Mouse (Mus musculus): ENCODE data around the gene Sstr2. TPM values are rescaled to one million over a fixed set of nuclear protein-coding genes. Genes with fewer than 3 reads are reported as not detected.

The Sstr2 gene
- polyA plus RNA-seq, 1 experiment from 2014 or later = 0.20 TPM

GRCm38 (mm10) chr11:113666648-113667047 is 47.5 kb downstream of the Sstr2 start:
- no peak for DNase-seq (ENCODE audit: low spot score)
- peak; percentile 72 for ATAC-seq (replicated peaks; ENCODE audit: low FRiP score, low read depth)
- TF ChIP-seq CTCF (IDR thresholded peaks at IDR 0.05; ENCODE audit: low read depth) = no peak
- no peak overlapping the region for H3K4me3 ChIP-seq (replicated peaks; ENCODE audit: low read depth, low read length)
- peak overlapping the region; percentile 84 for H3K27ac ChIP-seq
- H3K9ac ChIP-seq (ENCODE audit: low read depth, low read length) = no peak overlapping the region
- H3K4me1 ChIP-seq (replicated peaks; ENCODE audit: insufficient read depth, low read length) = peaks cover 12% of the 10 kb centered on the region
- WGBS = 39% methylated on average over 10 of the region's 10 CpGs
- no peaks in the 10 kb centered on the region for H3K9me3 ChIP-seq (replicated peaks; ENCODE audit: low read length)
- H3K36me3 ChIP-seq (ENCODE audit: insufficient read depth, low read length) = peaks cover 20% of the 10 kb centered on the region; the same call in 1 of the 2 replicates
- peak overlapping the region; percentile 10; the same call in 1 of the 2 replicates for H3K4me2 ChIP-seq (ENCODE audit: low read length)
- H3K27me3 ChIP-seq (ENCODE audit: insufficient read depth, low read length) = no peaks in the 10 kb centered on the region

- Histone ChIP-seq H3K27ac (peak overlapping the region; percentile 84), H3K36me3 (ENCODE audit: insufficient read depth, low read length) (peaks cover 16% of the 10 kb centered on the region; the same call in 1 of the 2 replicates), H3K9me3 (replicated peaks; ENCODE audit: low read length) (no peaks in the 10 kb centered on the region), H3K4me2 (ENCODE audit: low read length) (peak overlapping the region; percentile 10), H3K4me3 (replicated peaks; ENCODE audit: low read depth, low read length) (no peak overlapping the region), H3K9ac (ENCODE audit: low read depth, low read length) (no peak overlapping the region), H3K4me1 (replicated peaks; ENCODE audit: insufficient read depth, low read length) (peaks cover 12% of the 10 kb centered on the region), H3K27me3 (ENCODE audit: insufficient read depth, low read length) (no peaks in the 10 kb centered on the region)
- DNase-seq (ENCODE audit: low spot score) = peak; percentile 59
- ATAC-seq (replicated peaks; ENCODE audit: low FRiP score, low read depth) = peak; percentile 88
- WGBS = 49% methylated on average over 2 of the region's 2 CpGs
- TF ChIP-seq CTCF (IDR thresholded peaks at IDR 0.05; ENCODE audit: low read depth) = no peak
Observed at GRCm38 (mm10) chr11:113667122-113667521, 48.0 kb downstream of the Sstr2 start.

- 78% methylated on average over 4 of the region's 4 CpGs for WGBS
Observed at GRCm38 (mm10) chr11:113667704-113668103, 48.6 kb downstream of the Sstr2 start.

DNA sequence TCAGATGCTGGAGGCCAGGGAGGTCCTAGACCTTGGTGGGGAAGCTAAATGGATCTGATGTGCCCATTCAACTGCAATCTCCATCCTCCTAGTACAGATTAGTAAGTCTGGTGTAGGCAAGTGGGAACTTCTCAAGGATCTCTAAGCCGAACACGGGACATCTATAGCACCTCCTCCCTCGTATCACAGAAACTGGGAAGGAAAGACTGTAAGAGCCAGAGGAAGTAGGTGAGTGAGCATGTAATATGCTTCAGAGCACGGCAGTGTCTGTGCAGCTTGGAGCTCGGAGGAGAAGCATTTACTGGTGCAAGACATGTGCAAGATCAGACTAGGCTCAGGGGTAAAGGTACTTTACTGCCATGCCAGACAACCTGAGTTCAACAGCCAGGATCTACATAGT is 49.7 kb downstream of the Sstr2 start:
- TF ChIP-seq CTCF (IDR thresholded peaks at IDR 0.05; ENCODE audit: low read depth) = no peak
- H3K4me2 ChIP-seq (ENCODE audit: low read length) = no peak overlapping the region
- H3K4me3 ChIP-seq (replicated peaks; ENCODE audit: low read depth, low read length) = no peak overlapping the region
- 72% methylated on average over 5 of the region's 5 CpGs for WGBS
- ATAC-seq (replicated peaks; ENCODE audit: low FRiP score, low read depth) (no peak), DNase-seq (ENCODE audit: low spot score) (no peak)
- H3K9ac ChIP-seq (ENCODE audit: low read depth, low read length) = no peak overlapping the region
- peak overlapping the region; percentile 84 for H3K27ac ChIP-seq
- peaks cover 12% of the 10 kb centered on the region for H3K4me1 ChIP-seq (replicated peaks; ENCODE audit: insufficient read depth, low read length)
- H3K36me3 ChIP-seq (ENCODE audit: insufficient read depth, low read length) = peaks cover 18% of the 10 kb centered on the region
- H3K9me3 ChIP-seq (replicated peaks; ENCODE audit: low read length) = no peaks in the 10 kb centered on the region
- H3K27me3 ChIP-seq (ENCODE audit: insufficient read depth, low read length) = no peaks in the 10 kb centered on the region

More at GRCm38 (mm10) chr11:113667704-113668103, 48.6 kb downstream of the Sstr2 start:
- no peak overlapping the region for H3K4me3 ChIP-seq (replicated peaks; ENCODE audit: low read depth, low read length)
- DNase-seq (ENCODE audit: low spot score) (no peak), ATAC-seq (replicated peaks; ENCODE audit: low FRiP score, low read depth) (no peak)
- no peaks in the 10 kb centered on the region for H3K27me3 ChIP-seq (ENCODE audit: insufficient read depth, low read length)
- H3K4me1 ChIP-seq (replicated peaks; ENCODE audit: insufficient read depth, low read length) = peaks cover 12% of the 10 kb centered on the region
- H3K36me3 ChIP-seq (ENCODE audit: insufficient read depth, low read length) = peaks cover 17% of the 10 kb centered on the region
- H3K27ac ChIP-seq = peak overlapping the region; percentile 84
- H3K9ac ChIP-seq (ENCODE audit: low read depth, low read length) = no peak overlapping the region
- H3K4me2 ChIP-seq (ENCODE audit: low read length) = no peak overlapping the region
- no peak for TF ChIP-seq CTCF (IDR thresholded peaks at IDR 0.05; ENCODE audit: low read depth)
- H3K9me3 ChIP-seq (replicated peaks; ENCODE audit: low read length) = no peaks in the 10 kb centered on the region

DNA sequence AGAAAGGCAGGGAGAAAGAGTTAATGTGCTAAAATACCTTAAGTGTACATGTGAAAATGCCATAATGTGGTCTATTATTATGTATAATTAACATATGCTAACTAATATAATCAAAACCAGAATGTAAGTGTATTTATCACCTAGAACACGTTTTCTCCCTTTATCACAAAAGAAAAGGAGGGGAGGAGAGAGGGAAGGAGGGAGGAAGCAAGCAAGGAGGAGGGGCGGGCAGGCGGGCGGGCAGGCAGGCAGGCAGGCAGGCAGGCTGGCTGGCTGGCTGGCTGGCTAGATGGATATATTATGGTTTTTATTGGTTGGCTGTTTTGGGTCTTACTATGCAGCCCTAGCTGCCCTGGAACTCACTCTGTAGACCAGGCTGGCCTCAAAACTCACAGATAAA is 50.6 kb downstream of the Sstr2 start:
- H3K27me3 ChIP-seq (ENCODE audit: insufficient read depth, low read length) = no peaks in the 10 kb centered on the region
- DNase-seq (ENCODE audit: low spot score) (no peak), ATAC-seq (replicated peaks; ENCODE audit: low FRiP score, low read depth) (no peak)
- peaks cover 17% of the 10 kb centered on the region; the same call in 1 of the 2 replicates for H3K36me3 ChIP-seq (ENCODE audit: insufficient read depth, low read length)
- H3K4me1 ChIP-seq (replicated peaks; ENCODE audit: insufficient read depth, low read length) = peaks cover 12% of the 10 kb centered on the region
- 61% methylated on average over 4 of the region's 4 CpGs for WGBS
- H3K27ac ChIP-seq = no peak overlapping the region
- TF ChIP-seq CTCF (IDR thresholded peaks at IDR 0.05; ENCODE audit: low read depth) = no peak
- no peak overlapping the region for H3K4me3 ChIP-seq (replicated peaks; ENCODE audit: low read depth, low read length)
- no peak overlapping the region for H3K9ac ChIP-seq (ENCODE audit: low read depth, low read length)
- no peaks in the 10 kb centered on the region for H3K9me3 ChIP-seq (replicated peaks; ENCODE audit: low read length)
- no peak overlapping the region for H3K4me2 ChIP-seq (ENCODE audit: low read length)

DNA sequence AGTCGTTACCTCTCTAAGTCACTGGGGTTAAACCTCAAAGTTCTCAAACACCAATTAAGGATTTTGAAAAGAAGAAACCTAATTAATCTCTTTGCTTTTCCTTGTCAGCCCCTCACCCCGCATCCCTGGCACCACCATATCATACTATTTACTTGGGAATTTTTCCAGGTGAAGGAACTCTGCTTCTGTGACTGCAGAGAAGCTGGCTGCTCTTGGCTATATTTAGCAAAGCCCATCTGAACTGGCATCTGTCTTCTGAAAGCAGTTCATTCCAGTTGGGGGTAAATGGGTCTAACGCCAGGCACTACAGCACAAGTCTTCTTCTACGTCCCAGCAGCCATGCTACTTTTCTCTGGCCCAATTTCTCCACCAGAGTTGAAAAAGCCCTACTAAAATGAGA is 54.5 kb downstream of the Sstr2 start:
- Histone ChIP-seq H3K4me2 (ENCODE audit: low read length) (no peak overlapping the region), H3K27ac (no peak overlapping the region), H3K36me3 (ENCODE audit: insufficient read depth, low read length) (peaks cover 31% of the 10 kb centered on the region), H3K4me1 (replicated peaks; ENCODE audit: insufficient read depth, low read length) (peaks cover 1% of the 10 kb centered on the region; the same call in 1 of the 2 replicates), H3K9me3 (replicated peaks; ENCODE audit: low read length) (no peaks in the 10 kb centered on the region), H3K4me3 (replicated peaks; ENCODE audit: low read depth, low read length) (no peak overlapping the region), H3K9ac (ENCODE audit: low read depth, low read length) (0 out of 2 replicates have a peak overlapping the region, but pooled peaks have one; percentile 4), H3K27me3 (ENCODE audit: insufficient read depth, low read length) (no peaks in the 10 kb centered on the region)
- no peak for ATAC-seq (replicated peaks; ENCODE audit: low FRiP score, low read depth)
- TF ChIP-seq CTCF (IDR thresholded peaks at IDR 0.05; ENCODE audit: low read depth) = no peak
- WGBS = 87% methylated on average over 4 of the region's 4 CpGs
- no peak for DNase-seq (ENCODE audit: low spot score)

DNA sequence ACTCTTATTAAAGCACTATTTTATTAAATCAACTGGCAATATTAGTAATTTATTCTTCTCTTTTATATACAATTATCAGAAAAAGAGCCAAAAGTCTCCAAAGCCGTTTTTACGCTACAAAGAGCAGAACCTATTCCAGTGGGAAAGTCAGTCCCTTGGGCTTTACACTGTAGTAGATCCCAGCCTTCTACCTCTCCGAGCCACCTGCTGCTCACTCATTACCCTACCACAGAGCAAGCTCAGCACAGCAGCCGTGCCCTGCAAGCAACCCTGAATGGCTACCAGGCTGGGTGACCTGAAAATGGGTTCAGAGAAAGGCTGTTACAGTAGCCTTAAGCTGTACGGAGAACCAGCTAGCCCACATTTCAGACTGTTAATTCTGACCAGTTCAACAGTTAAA is 55.5 kb downstream of the Sstr2 start:
- Histone ChIP-seq H3K27me3 (ENCODE audit: insufficient read depth, low read length) (no peaks in the 10 kb centered on the region), H3K4me1 (replicated peaks; ENCODE audit: insufficient read depth, low read length) (no peaks in the 10 kb centered on the region), H3K4me2 (ENCODE audit: low read length) (no peak overlapping the region), H3K9ac (ENCODE audit: low read depth, low read length) (no peak overlapping the region), H3K27ac (no peak overlapping the region), H3K4me3 (replicated peaks; ENCODE audit: low read depth, low read length) (no peak overlapping the region), H3K36me3 (ENCODE audit: insufficient read depth, low read length) (peaks cover 31% of the 10 kb centered on the region), H3K9me3 (replicated peaks; ENCODE audit: low read length) (no peaks in the 10 kb centered on the region)
- ATAC-seq (replicated peaks; ENCODE audit: low FRiP score, low read depth) (no peak), DNase-seq (ENCODE audit: low spot score) (no peak)
- WGBS = 89% methylated on average over 5 of the region's 5 CpGs
- no peak for TF ChIP-seq CTCF (IDR thresholded peaks at IDR 0.05; ENCODE audit: low read depth)

Other genes with a start within 250 kb of the Sstr2 start
- gene Cog1, start 29.8 kb downstream of the Sstr2 start, polyA plus RNA-seq (2015; fragmentation: Nextera tagmentation; extraction: Ambion mirVana) = 21.0 and 21.6 TPM in 2 replicates
- 22.8 and 23.3 TPM in 2 replicates for gene Slc39a11, start 30.7 kb downstream of the Sstr2 start, polyA plus RNA-seq (2015; fragmentation: Nextera tagmentation; extraction: Ambion mirVana)
- 49.7 and 49.9 TPM in 2 replicates for gene Fam104a, start 64.8 kb downstream of the Sstr2 start, polyA plus RNA-seq (2015; fragmentation: Nextera tagmentation; extraction: Ambion mirVana)
- gene D11Wsu47e, start 65.1 kb downstream of the Sstr2 start, polyA plus RNA-seq (2015; fragmentation: Nextera tagmentation; extraction: Ambion mirVana) = 17.2 and 18.8 TPM in 2 replicates
- gene Cpsf4l, start 90.7 kb downstream of the Sstr2 start, polyA plus RNA-seq (2015; fragmentation: Nextera tagmentation; extraction: Ambion mirVana) = 3.9 TPM in 2 replicates
- 48.5 and 52.3 TPM in 2 replicates for gene Cdc42ep4, start 132.5 kb downstream of the Sstr2 start, polyA plus RNA-seq (2015; fragmentation: Nextera tagmentation; extraction: Ambion mirVana)

All from kidney, postnatal 0 days (tissue).